Mouse (Mus musculus) urinary bladder, adult 2 months (tissue): ENCODE data around the gene Usp39. TPM values are rescaled to one million over a fixed set of nuclear protein-coding genes. Genes with fewer than 3 reads are reported as not detected.

Experiments
- DNase-seq: peaks from one replicate; pipeline ENCODE4 v3.0.0; 2022; ENCODE audit warnings: low spot score
- polyA plus RNA-seq: library from polyadenylated mRNA; depleted of rRNA; stranded (reverse); fragments of >200 nt; gene quantifications from 2 replicates; pipeline ENCODE4 v1.2.3, GENCODE M21; 2012

Usp39 gene
- polyA plus RNA-seq, 1 experiment, result 24.0 TPM

GRCm38 (mm10) chr6:72352636-72353405 lies 7.8 kb upstream of the Usp39 start:
- DNase-seq, result no peak

- no peak for DNase-seq
Measured at GRCm38 (mm10) chr6:72350214-72350613, 5.2 kb upstream of the Usp39 start.

- no peak for DNase-seq
Measured at GRCm38 (mm10) chr6:72348411-72348810, 3.4 kb upstream of the Usp39 start.

DNA sequence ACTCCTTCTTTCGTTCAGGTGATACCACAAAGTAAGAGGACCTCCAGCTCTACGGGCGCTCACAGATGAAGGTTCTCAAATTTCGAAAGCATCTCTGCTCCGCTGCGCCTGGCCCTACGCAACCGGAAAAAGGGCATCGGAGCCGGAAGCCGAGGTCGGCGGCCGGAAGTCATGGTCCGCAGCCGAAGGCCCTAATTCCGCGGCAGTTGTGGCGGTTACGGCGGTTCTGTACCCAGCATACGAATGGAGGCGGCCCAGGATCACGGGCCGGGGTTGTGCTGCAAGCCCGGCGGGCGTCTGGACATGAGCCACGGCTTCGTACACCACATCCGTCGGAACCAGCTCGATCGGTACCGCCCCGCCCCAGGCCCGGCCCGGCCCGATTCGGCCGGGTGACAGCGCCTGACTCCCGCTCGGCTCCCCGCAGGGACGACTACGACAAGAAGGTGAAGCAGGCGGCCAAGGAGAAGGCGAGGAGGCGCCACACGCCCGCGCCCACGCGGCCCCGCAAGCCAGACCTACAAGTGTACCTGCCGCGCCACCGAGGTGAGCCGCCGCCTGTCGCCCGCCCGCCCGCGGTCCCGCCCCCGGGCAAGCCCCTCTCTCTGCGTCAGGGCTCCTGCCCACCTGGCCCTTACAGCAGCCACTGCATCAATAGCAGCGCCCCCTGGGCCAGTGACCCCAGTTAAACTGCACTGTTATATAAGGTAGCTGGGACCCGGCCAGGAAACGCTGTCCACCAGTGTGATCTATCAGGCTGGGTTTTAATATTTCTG lies 2.4 kb upstream of the Usp39 start, which contains the start of gene 0610030E20Rik:
Gene 0610030E20Rik, plus strand, starts transcription at position 152 of the 776 bp plus-strand sequence.
- DNase-seq, result peak; percentile 68

- no peak for DNase-seq
Measured at GRCm38 (mm10) chr6:72346261-72346660, 1.3 kb upstream of the Usp39 start.

DNA sequence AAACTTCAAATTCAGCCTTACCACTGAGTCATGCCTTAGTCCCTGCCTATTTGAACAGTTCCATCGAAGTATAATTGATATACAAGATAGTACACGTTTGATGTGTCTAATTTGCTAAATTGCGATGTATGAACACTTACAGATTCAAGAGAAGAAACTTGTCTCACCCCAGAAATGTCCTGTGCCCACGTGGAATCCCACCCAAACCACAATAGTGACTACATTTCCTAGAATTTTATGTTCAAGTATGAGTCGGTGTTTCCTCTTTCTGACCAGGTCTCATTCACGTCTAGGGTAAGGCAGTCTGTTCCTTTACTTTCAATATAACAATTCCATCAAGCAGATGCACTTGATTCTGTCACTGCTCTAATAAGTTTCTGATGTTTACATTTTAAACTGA lies 649 bp upstream of the Usp39 start:
- DNase-seq, result no peak

GRCm38 (mm10) chr6:72344396-72345073 lies 449 bp downstream of the Usp39 start:
- no peak for DNase-seq

- no peak for DNase-seq
Measured at GRCm38 (mm10) chr6:72340481-72340880, 4.5 kb downstream of the Usp39 start.

GRCm38 (mm10) chr6:72333111-72333510 lies 11.9 kb downstream of the Usp39 start:
- no peak for DNase-seq

GRCm38 (mm10) chr6:72330133-72330532 lies 14.9 kb downstream of the Usp39 start:
- DNase-seq, result no peak

GRCm38 (mm10) chr6:72329019-72329418 lies 16.0 kb downstream of the Usp39 start:
- no peak for DNase-seq

DNA sequence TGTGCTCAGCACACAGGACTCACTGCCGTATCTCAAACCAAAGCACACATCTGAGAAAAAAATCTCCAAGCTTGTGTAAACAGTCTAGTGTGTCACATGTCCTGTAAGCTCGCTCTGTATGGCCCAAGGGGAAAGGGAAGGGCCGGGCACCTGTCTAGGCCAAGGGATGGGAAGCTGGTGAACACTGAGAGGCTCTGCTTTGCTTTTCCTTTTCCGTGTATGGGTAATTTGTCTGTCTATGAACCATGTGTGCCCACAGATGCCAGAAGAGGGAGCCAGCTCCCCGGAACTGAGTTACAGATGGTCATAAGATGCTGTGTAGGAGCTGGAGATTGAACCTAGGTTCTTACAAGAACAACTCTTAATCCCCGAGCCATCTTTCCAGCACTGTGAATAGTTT lies 18.7 kb downstream of the Usp39 start:
- no peak for DNase-seq

- no peak for DNase-seq
Measured at GRCm38 (mm10) chr6:72323786-72324508, 21.0 kb downstream of the Usp39 start.

DNA sequence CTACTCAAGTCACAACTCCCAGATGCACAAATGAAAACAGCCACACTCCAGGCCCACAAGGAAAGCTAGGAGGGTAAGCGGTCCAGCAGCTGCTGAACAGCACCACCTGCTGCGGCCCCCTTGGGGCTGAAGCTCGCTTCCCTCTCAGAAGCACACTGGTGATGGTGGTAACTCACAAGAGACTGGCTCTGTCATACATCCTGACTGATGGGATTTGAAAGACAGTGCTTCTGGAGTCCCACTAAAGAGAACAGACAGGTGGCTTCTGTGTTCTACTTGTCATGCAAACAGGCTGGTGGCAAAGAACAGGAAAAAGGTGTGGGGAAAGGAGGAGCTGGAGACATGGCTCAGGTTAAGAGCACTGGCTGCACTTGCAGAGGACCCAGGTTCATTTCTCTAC lies 22.0 kb downstream of the Usp39 start:
- DNase-seq, result no peak

- no peak for DNase-seq
Measured at GRCm38 (mm10) chr6:72319019-72319418, 26.0 kb downstream of the Usp39 start.

DNA sequence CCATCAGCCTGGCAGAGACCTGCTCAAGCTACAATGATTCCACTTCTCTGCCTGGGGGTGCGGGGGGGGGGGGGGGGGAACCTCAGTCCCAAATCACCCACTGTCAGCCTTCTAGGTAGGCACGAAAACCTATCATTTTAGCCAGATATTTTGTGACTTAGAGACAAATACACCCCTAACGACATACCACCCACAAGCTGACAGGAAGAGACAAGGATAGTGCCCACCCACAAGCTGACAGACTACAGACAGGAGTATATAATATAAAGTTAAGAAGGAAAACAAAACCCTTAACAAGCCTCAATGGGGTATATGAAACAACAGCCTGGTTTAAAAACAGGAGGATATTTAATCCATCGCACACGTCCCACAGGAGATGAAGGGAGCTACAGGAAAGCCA lies 26.5 kb downstream of the Usp39 start:
- no peak for DNase-seq

DNA sequence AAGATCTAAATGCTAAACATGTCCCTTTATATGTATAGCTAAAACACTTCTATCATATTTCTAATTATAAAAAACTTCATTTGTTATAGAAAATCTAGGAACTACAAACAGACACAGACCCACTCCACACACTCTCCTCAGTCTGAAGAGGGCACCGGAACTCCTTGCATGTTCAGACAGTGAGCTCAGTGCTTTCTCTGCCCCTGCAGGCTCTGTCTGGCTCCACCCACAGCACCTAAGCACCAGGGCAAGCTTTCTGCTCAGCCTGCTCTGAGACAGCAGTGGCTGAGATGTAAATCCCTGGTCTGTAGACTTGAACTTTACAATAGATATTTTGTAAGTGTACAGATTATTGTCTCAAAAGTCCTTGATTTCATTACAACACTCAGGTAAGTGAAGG lies 28.9 kb downstream of the Usp39 start:
- DNase-seq, result no peak

DNA sequence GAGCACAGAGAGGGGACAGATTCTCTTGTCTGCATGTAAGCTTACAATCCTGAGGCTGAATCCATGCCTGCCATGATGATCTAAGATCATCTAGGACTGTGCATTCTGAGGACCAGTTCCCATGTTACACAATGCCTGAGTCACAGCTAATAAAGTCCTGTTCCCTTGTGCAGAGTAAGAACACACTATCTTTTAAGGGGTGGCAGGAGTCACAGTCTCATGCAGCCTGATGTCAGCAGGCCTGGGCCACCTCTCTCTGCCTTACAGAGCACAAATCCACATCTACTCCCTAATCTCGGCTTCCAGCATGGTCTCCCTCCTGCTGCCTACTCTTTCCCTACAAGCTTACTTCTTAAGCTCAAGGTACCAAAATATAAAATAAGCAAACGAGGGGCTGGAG lies 29.6 kb downstream of the Usp39 start:
- no peak for DNase-seq

GRCm38 (mm10) chr6:72313124-72313867 lies 31.7 kb downstream of the Usp39 start:
- DNase-seq, result no peak

- no peak for DNase-seq
Measured at GRCm38 (mm10) chr6:72312198-72312597, 32.8 kb downstream of the Usp39 start.

DNA sequence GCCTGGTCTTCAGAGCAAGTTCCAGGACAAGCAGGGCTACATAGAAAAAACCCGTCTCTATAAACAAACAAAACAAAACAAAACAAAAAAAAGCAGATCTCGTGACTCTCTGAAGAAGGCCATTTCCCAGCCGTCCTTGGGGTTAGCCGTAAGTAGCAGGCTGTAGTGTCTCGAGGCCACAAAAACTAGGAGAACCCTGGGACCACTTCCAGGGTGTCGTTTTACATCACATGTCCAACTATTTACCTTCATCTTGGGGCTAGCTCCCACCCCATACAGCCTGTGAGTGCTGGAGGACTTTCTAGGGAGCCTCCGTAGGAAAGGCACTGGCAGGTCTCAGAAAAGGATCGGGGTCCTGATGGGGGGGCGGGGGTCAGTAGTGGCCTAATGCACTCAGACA lies 41.5 kb downstream of the Usp39 start:
- no peak for DNase-seq
